Mouse (Mus musculus) embryonic fibroblast, embryonic 13.5 days (primary cell): Measurements from ENCODE around the gene Ankrd11.

ENCODE experiments used
- CTCF ChIP-seq: IDR thresholded peaks from 2 replicates; pipeline ENCODE4 v1.5.1; 2011; ENCODE audit warnings: mild to moderate bottlenecking, control low read depth, low read length, moderate library complexity, borderline replicate concordance; ENCODE audit not compliant: insufficient read depth
- POLR2A ChIP-seq: IDR thresholded peaks from 2 replicates; pipeline ENCODE4 v1.6.1; 2011; ENCODE audit warnings: low read depth, mild to moderate bottlenecking, control low read depth, low read length, moderate library complexity

GRCm38 (mm10) chr8:122969964-122970620 is 72.0 kb downstream of the Ankrd11 start:
- no peak for TF ChIP-seq CTCF
- TF ChIP-seq POLR2A: no peak
